Mouse (Mus musculus): ENCODE measurements around the gene Supt20. TPM values are rescaled to one million over a fixed set of nuclear protein-coding genes. Genes with fewer than 3 reads are reported as not detected.

Supt20 gene
- total RNA-seq (2018; cell fraction: chromatin; rRNA removed): 100 to 1,000 TPM; 191 to 456 (median 315) TPM
- 10 to 100 TPM; 22.9 to 41.0 (median 32.8) TPM for total RNA-seq (2018; cell fraction: cytosol; rRNA removed)
- 100 to 1,000 TPM; 107 to 284 (median 168) TPM for total RNA-seq (2018; cell fraction: nucleus; rRNA removed)
- 31.6 to 42.0 TPM (median 38.7 TPM) in 3 replicates for polyA plus RNA-seq (2018)

- Histone ChIP-seq H3K4me3 (ENCODE audit: inconsistent target) (peak within 1 kb of the TSS; percentile 84), H3K27ac (peak within 1 kb of the TSS; percentile 53), H3K36me3 (ENCODE audit: inconsistent target) (peaks cover 23% of the 10 kb centered on the region; the same call in 1 of the 2 replicates), H3K79me2 (ENCODE audit: inconsistent target) (peaks cover 29% of the 10 kb centered on the region)
- WGBS (ENCODE audit: missing documents): under 1% methylated on average over 63 of the region's 65 CpGs
These were observed at the start of gene Supt20 for GRCm38 (mm10) chr3:54692202-54693055. Gene Supt20 (plus strand): TSS chr3:54692807.

- no peak overlapping the region for H3K27ac ChIP-seq
- WGBS (ENCODE audit: missing documents): 100% methylated on average over 1 of the region's 1 CpGs
These were observed 49.8 kb upstream of the Supt20 start for GRCm38 (mm10) chr3:54642851-54643250.

GRCm38 (mm10) chr3:54647583-54647982, 45.0 kb upstream of the Supt20 start:
- no peak overlapping the region for H3K4me3 ChIP-seq (ENCODE audit: inconsistent target)
- H3K79me2 ChIP-seq (ENCODE audit: inconsistent target): no peaks in the 10 kb centered on the region
- WGBS (ENCODE audit: missing documents): 100% methylated on average over 2 of the region's 2 CpGs
- no peaks in the 10 kb centered on the region for H3K36me3 ChIP-seq (ENCODE audit: inconsistent target)
- no peak overlapping the region for H3K27ac ChIP-seq

More at GRCm38 (mm10) chr3:54642851-54643250, 49.8 kb upstream of the Supt20 start:
- Histone ChIP-seq H3K4me3 (ENCODE audit: inconsistent target) (no peak overlapping the region), H3K79me2 (ENCODE audit: inconsistent target) (no peaks in the 10 kb centered on the region), H3K36me3 (ENCODE audit: inconsistent target) (no peaks in the 10 kb centered on the region)

- no peaks in the 10 kb centered on the region for H3K36me3 ChIP-seq (ENCODE audit: inconsistent target)
- 97% methylated on average over 4 of the region's 4 CpGs for WGBS (ENCODE audit: missing documents)
These were observed 41.0 kb upstream of the Supt20 start for GRCm38 (mm10) chr3:54651576-54651975.

GRCm38 (mm10) chr3:54654169-54654568, 38.4 kb upstream of the Supt20 start:
- no peaks in the 10 kb centered on the region for H3K79me2 ChIP-seq (ENCODE audit: inconsistent target)
- H3K4me3 ChIP-seq (ENCODE audit: inconsistent target): no peak overlapping the region
- H3K36me3 ChIP-seq (ENCODE audit: inconsistent target): no peaks in the 10 kb centered on the region
- WGBS (ENCODE audit: missing documents): 33% methylated on average over 1 of the region's 1 CpGs
- no peak overlapping the region for H3K27ac ChIP-seq

More at GRCm38 (mm10) chr3:54651576-54651975, 41.0 kb upstream of the Supt20 start:
- Histone ChIP-seq H3K4me3 (ENCODE audit: inconsistent target) (no peak overlapping the region), H3K79me2 (ENCODE audit: inconsistent target) (no peaks in the 10 kb centered on the region), H3K27ac (no peak overlapping the region)

- Histone ChIP-seq H3K79me2 (ENCODE audit: inconsistent target) (no peaks in the 10 kb centered on the region), H3K36me3 (ENCODE audit: inconsistent target) (no peaks in the 10 kb centered on the region), H3K4me3 (ENCODE audit: inconsistent target) (no peak overlapping the region), H3K27ac (no peak overlapping the region)
- 73% methylated on average over 3 of the region's 3 CpGs for WGBS (ENCODE audit: missing documents)
These were observed 35.5 kb upstream of the Supt20 start for GRCm38 (mm10) chr3:54657090-54657489.

GRCm38 (mm10) chr3:54657888-54658626, 34.5 kb upstream of the Supt20 start:
- Histone ChIP-seq H3K36me3 (ENCODE audit: inconsistent target) (no peaks in the 10 kb centered on the region), H3K79me2 (ENCODE audit: inconsistent target) (no peaks in the 10 kb centered on the region), H3K4me3 (ENCODE audit: inconsistent target) (no peak overlapping the region), H3K27ac (no peak overlapping the region)
- 90% methylated on average over 6 of the region's 6 CpGs for WGBS (ENCODE audit: missing documents)

- no peaks in the 10 kb centered on the region for H3K36me3 ChIP-seq (ENCODE audit: inconsistent target)
- H3K27ac ChIP-seq: no peak overlapping the region
- 95% methylated on average over 2 of the region's 2 CpGs for WGBS (ENCODE audit: missing documents)
- no peak overlapping the region for H3K4me3 ChIP-seq (ENCODE audit: inconsistent target)
- H3K79me2 ChIP-seq (ENCODE audit: inconsistent target): no peaks in the 10 kb centered on the region
These were observed 32.9 kb upstream of the Supt20 start for GRCm38 (mm10) chr3:54659736-54660135.

GRCm38 (mm10) chr3:54662411-54662810, 30.2 kb upstream of the Supt20 start:
- WGBS (ENCODE audit: missing documents): 59% methylated on average over 5 of the region's 5 CpGs
- no peak overlapping the region for H3K27ac ChIP-seq
- no peaks in the 10 kb centered on the region for H3K79me2 ChIP-seq (ENCODE audit: inconsistent target)

GRCm38 (mm10) chr3:54668141-54668540, 24.5 kb upstream of the Supt20 start:
- no peak overlapping the region for H3K4me3 ChIP-seq (ENCODE audit: inconsistent target)
- 96% methylated on average over 3 of the region's 3 CpGs for WGBS (ENCODE audit: missing documents)
- H3K36me3 ChIP-seq (ENCODE audit: inconsistent target): no peaks in the 10 kb centered on the region
- H3K79me2 ChIP-seq (ENCODE audit: inconsistent target): no peaks in the 10 kb centered on the region
- H3K27ac ChIP-seq: no peak overlapping the region

More at GRCm38 (mm10) chr3:54662411-54662810, 30.2 kb upstream of the Supt20 start:
- Histone ChIP-seq H3K4me3 (ENCODE audit: inconsistent target) (no peak overlapping the region), H3K36me3 (ENCODE audit: inconsistent target) (no peaks in the 10 kb centered on the region)

- Histone ChIP-seq H3K36me3 (ENCODE audit: inconsistent target) (no peaks in the 10 kb centered on the region), H3K4me3 (ENCODE audit: inconsistent target) (no peak overlapping the region), H3K27ac (0 out of 2 replicates have a peak overlapping the region, but pooled peaks have one; percentile 12), H3K79me2 (ENCODE audit: inconsistent target) (no peaks in the 10 kb centered on the region)
- WGBS (ENCODE audit: missing documents): 16% methylated on average over 6 of the region's 6 CpGs
These were observed 23.9 kb upstream of the Supt20 start for GRCm38 (mm10) chr3:54668722-54669121.

GRCm38 (mm10) chr3:54669559-54669958, 23.0 kb upstream of the Supt20 start:
- WGBS (ENCODE audit: missing documents): 87% methylated on average over 6 of the region's 6 CpGs

GRCm38 (mm10) chr3:54672111-54672510, 20.5 kb upstream of the Supt20 start:
- WGBS (ENCODE audit: missing documents): 71% methylated on average over 3 of the region's 3 CpGs
- Histone ChIP-seq H3K79me2 (ENCODE audit: inconsistent target) (no peaks in the 10 kb centered on the region), H3K36me3 (ENCODE audit: inconsistent target) (no peaks in the 10 kb centered on the region), H3K27ac (no peak overlapping the region), H3K4me3 (ENCODE audit: inconsistent target) (no peak overlapping the region)

More at GRCm38 (mm10) chr3:54669559-54669958, 23.0 kb upstream of the Supt20 start:
- Histone ChIP-seq H3K36me3 (ENCODE audit: inconsistent target) (no peaks in the 10 kb centered on the region), H3K79me2 (ENCODE audit: inconsistent target) (no peaks in the 10 kb centered on the region), H3K4me3 (ENCODE audit: inconsistent target) (no peak overlapping the region), H3K27ac (no peak overlapping the region)

Measured in macrophage (primary cell).